Mouse (Mus musculus) megakaryocyte-erythroid progenitor cell, adult 5-6 weeks (primary cell): ENCODE results near the gene Surf6. TPM values are rescaled to one million over a fixed set of nuclear protein-coding genes. Genes with fewer than 3 reads are reported as not detected.

Experiments
- ATAC-seq: replicated peaks from 2 replicates; pipeline ENCODE4 v1.8.0; 2016; ENCODE audit warnings: mild to moderate bottlenecking, inconsistent platforms; ENCODE audit not compliant: severe bottlenecking, poor library complexity, low FRiP score, low TSS enrichment
- total RNA-seq, 2 experiments: library from RNA; stranded (forward) in 1 of 2; stranded (reverse) in 1 of 2; fragments of 200-1000, 215-1000 nt in 1 of 2; fragments of >200 nt in 1 of 2; fragmentation: Nextera tagmentation in 1 of 2; gene quantifications; 2 replicates each; pipeline ENCODE4 v1.2.3; 2014 to 2017

The Surf6 gene
- 36.2 and 43.7 TPM in 2 replicates for total RNA-seq (2014; fragmentation: Nextera tagmentation)
- total RNA-seq (2017): 51.1 and 74.0 TPM in 2 replicates

GRCm38 (mm10) chr2:26902467-26903220 lies at the start of gene Surf6:
TSS of gene Surf6 (minus strand) at chr2:26902879.
- peak; percentile 97 for ATAC-seq

- ATAC-seq: no peak
These were observed 49.5 kb upstream of the Surf6 start for GRCm38 (mm10) chr2:26952193-26952592.

GRCm38 (mm10) chr2:26951346-26951905 lies 48.7 kb upstream of the Surf6 start:
- no peak for ATAC-seq

GRCm38 (mm10) chr2:26950411-26950810 lies 47.7 kb upstream of the Surf6 start:
- no peak for ATAC-seq

GRCm38 (mm10) chr2:26943253-26943652 lies 40.6 kb upstream of the Surf6 start:
- no peak for ATAC-seq

GRCm38 (mm10) chr2:26941539-26941938 lies 38.9 kb upstream of the Surf6 start:
- peak; percentile 69; the same call in 1 of the 2 replicates for ATAC-seq

GRCm38 (mm10) chr2:26936425-26936824 lies 33.7 kb upstream of the Surf6 start:
- no peak for ATAC-seq

GRCm38 (mm10) chr2:26935286-26935685 lies 32.6 kb upstream of the Surf6 start:
- ATAC-seq: no peak

GRCm38 (mm10) chr2:26933304-26934055 lies 30.8 kb upstream of the Surf6 start, which contains the start of the genes Surf4 and Stkld1:
TSS of gene Surf4 (minus strand) at chr2:26933928.
TSS of gene Stkld1 (plus strand) at chr2:26934047.
- peak; percentile 93 for ATAC-seq

GRCm38 (mm10) chr2:26932473-26933303 lies 30.0 kb upstream of the Surf6 start:
- 0 out of 2 replicates have a peak, but pooled peaks have one; percentile 10 for ATAC-seq

GRCm38 (mm10) chr2:26930390-26930789 lies 27.7 kb upstream of the Surf6 start:
- peak; percentile 34; the same call in 1 of the 2 replicates for ATAC-seq

- no peak for ATAC-seq
These were observed 25.2 kb upstream of the Surf6 start for GRCm38 (mm10) chr2:26927745-26928476.

- ATAC-seq: no peak
These were observed 19.1 kb upstream of the Surf6 start for GRCm38 (mm10) chr2:26921784-26922183.

GRCm38 (mm10) chr2:26920190-26920855 lies 17.6 kb upstream of the Surf6 start:
- ATAC-seq: no peak

- ATAC-seq: no peak
These were observed 17.0 kb upstream of the Surf6 start for GRCm38 (mm10) chr2:26919684-26920083.

GRCm38 (mm10) chr2:26916738-26917137 lies 14.1 kb upstream of the Surf6 start:
- ATAC-seq: peak; percentile 46

GRCm38 (mm10) chr2:26915927-26916728 lies 13.4 kb upstream of the Surf6 start, which contains the start of the genes Surf2 and Surf1:
TSS of gene Surf2 (plus strand) at chr2:26916367.
TSS of gene Surf1 (minus strand) at chr2:26916530.
- peak; percentile 74 for ATAC-seq
